ENCODE assay signal across 9 mouse cellular contexts in genomic region chr4:109982681-109983265, GRCm38 (mm10). TPM values are rescaled to one million over a fixed set of nuclear protein-coding genes. Genes with fewer than 3 reads are reported as not detected.
DNase-seq lines count a peak whose midpoint lies in the region; ATAC-seq lines count a peak whose summit lies in the region.
"Had no signal": no experiment of that assay in that cellular context is flagged by ENCODE, and none has a peak within 500 bp of the region (broad histone marks: within the 10 kb centered on the region; RNA-seq: fewer than 3 reads in every experiment).

No protein-coding gene starts in this region.

- peaks cover 5 to 31% of the 10 kb centered on the region in 2 experiments; a peak in 3 of 4 replicates for H3K4me1 ChIP-seq in heart, embryonic 14.5 days (ENCODE audit: control insufficient read depth in 2 of 2, insufficient read depth in 2 of 2, low read length in 2 of 2)
- H3K4me1 ChIP-seq in hindbrain, embryonic 13.5 days (replicated peaks), result peaks cover 33% of the 10 kb centered on the region
- H3K4me1 ChIP-seq in midbrain, embryonic 15.5 days, result peaks cover 30% of the 10 kb centered on the region

- no peak overlapping the region; the same call in 1 of the 2 replicates for H3K9ac ChIP-seq in heart, embryonic 14.5 days (ENCODE audit: low read length)
- H3K9ac ChIP-seq in hindbrain, embryonic 13.5 days, result no peak overlapping the region
- H3K9ac ChIP-seq in midbrain, embryonic 15.5 days, result no peak overlapping the region

- ATAC-seq in heart, embryonic 14.5 days (ENCODE audit: insufficient number of reproducible peaks, insufficient read depth, low FRiP score, low read depth), result no peak
- no peak for ATAC-seq in hindbrain, embryonic 13.5 days (ENCODE audit: low FRiP score)
- ATAC-seq in midbrain, embryonic 15.5 days (replicated peaks), result no peak

- peak overlapping the region; percentile 83 for H3K4me2 ChIP-seq in heart, embryonic 14.5 days (ENCODE audit: low read length)
- peak overlapping the region; percentile 47 for H3K4me2 ChIP-seq in hindbrain, embryonic 13.5 days
- H3K4me2 ChIP-seq in midbrain, embryonic 15.5 days, result peak overlapping the region; percentile 47

- peak overlapping the region; percentile 39 to 49; a peak in 3 of 4 replicates for H3K4me3 ChIP-seq in heart, embryonic 14.5 days (ENCODE audit: control insufficient read depth in 1 of 2, insufficient read depth in 1 of 2, low read depth in 1 of 2, low read length in 2 of 2)
- peak overlapping the region; percentile 28; the same call in 1 of the 2 replicates for H3K4me3 ChIP-seq in hindbrain, embryonic 13.5 days
- H3K4me3 ChIP-seq in midbrain, embryonic 15.5 days, result peak overlapping the region; percentile 24
- H3K4me3 ChIP-seq: erythroblast, embryonic 14.5 days had no signal

- no peak for DNase-seq in heart, adult 9 months (ENCODE audit: low spot score in 2 of 2)
- peak; percentile 18 for DNase-seq in embryo, embryonic 10 days (ENCODE audit: low spot score)
- no peak for DNase-seq in ovary, postnatal 36 days (ENCODE audit: low spot score)
- DNase-seq in layer of hippocampus, postnatal 14 days (ENCODE audit: low spot score in 2 of 2), result no peak
- DNase-seq in thymus, postnatal 25 days, result no peak

- no peaks in the 10 kb centered on the region for H3K9me3 ChIP-seq in heart, embryonic 14.5 days (ENCODE audit: control insufficient read depth, low read length)
- H3K9me3 ChIP-seq in hindbrain, embryonic 13.5 days, result no peaks in the 10 kb centered on the region
- no peaks in the 10 kb centered on the region for H3K9me3 ChIP-seq in midbrain, embryonic 15.5 days

- peaks cover 96% of the 10 kb centered on the region for H3K27me3 ChIP-seq in heart, embryonic 14.5 days (ENCODE audit: control insufficient read depth, insufficient read depth, low read length)
- H3K27me3 ChIP-seq in hindbrain, embryonic 13.5 days, result peaks cover 98% of the 10 kb centered on the region
- H3K27me3 ChIP-seq in midbrain, embryonic 15.5 days (replicated peaks), result peaks cover 83% of the 10 kb centered on the region

- WGBS in heart, embryonic 14.5 days, result 6% methylated on average over 29 of the region's 30 CpGs
- WGBS in hindbrain, embryonic 13.5 days, result 1% methylated on average over 29 of the region's 30 CpGs
- 3% methylated on average over 30 of the region's 30 CpGs for WGBS in midbrain, embryonic 15.5 days

- no peaks in the 10 kb centered on the region for H3K36me3 ChIP-seq in heart, embryonic 14.5 days (ENCODE audit: control insufficient read depth, insufficient read depth, low read length)
- H3K36me3 ChIP-seq in hindbrain, embryonic 13.5 days, result no peaks in the 10 kb centered on the region
- H3K36me3 ChIP-seq in midbrain, embryonic 15.5 days (replicated peaks), result no peaks in the 10 kb centered on the region

- no peak overlapping the region for H3K27ac ChIP-seq in heart, embryonic 14.5 days (replicated peaks in 1 of 2; ENCODE audit: control insufficient read depth in 1 of 2, insufficient read depth in 1 of 2, low read depth in 2 of 2, low read length in 2 of 2)
- no peak overlapping the region for H3K27ac ChIP-seq in hindbrain, embryonic 13.5 days
- H3K27ac ChIP-seq in midbrain, embryonic 15.5 days, result no peak overlapping the region

RNA-seq across cellular contexts. Expression of gene Dmrta2, which starts 4.9 kb away (rescaled TPM):
- not detected in 2 replicates for polyA plus RNA-seq in heart, embryonic 14.5 days (2014; fragmentation: Nextera tagmentation; extraction: Ambion mirVana)
- 0.06 and 0.13 TPM in 2 replicates for polyA plus RNA-seq in hindbrain, embryonic 13.5 days (2015; fragmentation: Nextera tagmentation; extraction: Ambion mirVana)
- 1.1 and 1.6 TPM in 2 replicates for polyA plus RNA-seq in midbrain, embryonic 15.5 days (2015; fragmentation: Nextera tagmentation; extraction: Ambion mirVana)
- 1 to 10 TPM; 4.7 to 5.7 TPM for total RNA-seq in layer of hippocampus, postnatal 14 days (2021)
